Mouse (Mus musculus) ES-E14 (cell line): ENCODE measurements around the gene Cramp1l.

Experiments
- CHD2 ChIP-seq: IDR thresholded peaks from 2 replicates; pipeline ENCODE4 v1.6.1; 2014; ENCODE audit warnings: mild to moderate bottlenecking, low read depth, low read length, inconsistent platforms
- HCFC1 ChIP-seq: IDR thresholded peaks from 2 replicates; pipeline ENCODE4 v1.6.1; 2012; ENCODE audit warnings: low read length, inconsistent platforms, borderline replicate concordance; ENCODE audit not compliant: insufficient read depth
- ZNF384 ChIP-seq: IDR thresholded peaks from 2 replicates; pipeline ENCODE4 v1.6.1; 2012; ENCODE audit warnings: low read depth, low read length, inconsistent platforms

GRCm38 (mm10) chr17:24934926-24935325 is 80.7 kb downstream of the Cramp1l start:
- no peak for TF ChIP-seq HCFC1
- TF ChIP-seq CHD2, result no peak
- no peak for TF ChIP-seq ZNF384
